Mouse (Mus musculus) CH12.LX (cell line): Measurements from ENCODE around the gene Grin2a.

Experiments
- CTCF ChIP-seq, 2 experiments: IDR thresholded peaks in 1 of 2; conservative IDR thresholded peaks in 1 of 2; 2 replicates each; pipeline ENCODE4 v1.5.1; 2011 to 2012; ENCODE audit warnings: low read depth in 2 of 2, low read length in 2 of 2, improper control_type of control experiment in 1 of 2, inconsistent platforms in 1 of 2, mild to moderate bottlenecking in 1 of 2, moderate library complexity in 1 of 2
- NRF1 ChIP-seq: IDR thresholded peaks from 2 replicates; pipeline ENCODE4 v1.6.1; 2014; ENCODE audit warnings: low read depth, mild to moderate bottlenecking, inconsistent platforms, low read length, improper control_type of control experiment, moderate library complexity
- ZC3H11A ChIP-seq: IDR thresholded peaks from 2 replicates; pipeline ENCODE4 v1.6.1; 2012; ENCODE audit warnings: low read depth, mild to moderate bottlenecking, inconsistent platforms, low read length, improper control_type of control experiment
- ZMIZ1 ChIP-seq: IDR thresholded peaks from 2 replicates; pipeline ENCODE4 v1.6.1; 2012; ENCODE audit warnings: low read depth, mild to moderate bottlenecking, inconsistent platforms, low read length, improper control_type of control experiment

- TF ChIP-seq CTCF (conservative IDR thresholded peaks at IDR 0.05 in 1 of 2, IDR thresholded peaks at IDR 0.05 in 1 of 2; ENCODE audit: low read depth in 2 of 2, low read length in 2 of 2) (no peak), ZC3H11A (no peak), ZMIZ1 (no peak), NRF1 (no peak)
Observed at GRCm38 (mm10) chr16:10004096-10004495, 8.7 kb upstream of the Grin2a start.
